Mouse (Mus musculus): Measurements from ENCODE around the gene Adipor2. TPM values are rescaled to one million over a fixed set of nuclear protein-coding genes. Genes with fewer than 3 reads are reported as not detected.
A peak's percentile ranks its signal among the peaks of the same experiment; 100 is the strongest.
"Not testable (repeated sequence)": the region's sequence is repeated elsewhere in the genome, so short reads cannot be mapped to it uniquely, and the experiment has no call there.

The Adipor2 gene
- total RNA-seq (2021) = 10 to 100 TPM; 56.3 to 63.4 TPM
- long read RNA-seq, experiment 1, full-length matches to known transcripts = 15 of 51 reads
- long read RNA-seq, experiment 1, partial matches to known transcripts = 3 of 51 reads
- long read RNA-seq, experiment 1, other reads (novel, unspliced or antisense) = 33 of 51 reads
- long read RNA-seq, experiment 2, full-length matches to known transcripts = 21 of 50 reads
- long read RNA-seq, experiment 2, partial matches to known transcripts = 4 of 50 reads
- long read RNA-seq, experiment 2, other reads (novel, unspliced or antisense) = 25 of 50 reads

DNA sequence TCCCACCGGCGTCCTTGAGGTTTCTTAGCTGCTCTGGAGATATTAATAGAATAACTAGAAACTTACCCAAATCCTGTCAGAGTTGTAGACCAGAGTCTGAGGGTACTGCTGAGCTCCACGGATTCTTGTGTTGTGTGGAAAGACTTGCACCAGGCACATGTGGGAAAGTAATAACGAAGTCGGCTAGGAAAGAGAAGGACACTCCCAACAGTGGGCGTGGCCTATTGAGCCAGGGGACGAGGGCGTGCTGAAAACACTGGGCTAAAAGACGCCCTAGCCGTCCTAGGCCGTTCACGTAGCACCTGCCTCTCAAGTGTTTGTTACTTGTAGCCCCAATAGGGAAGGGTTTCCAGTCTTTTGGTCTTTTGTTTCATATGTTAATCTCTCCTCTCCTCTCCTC lies at the start of gene Adipor2:
Gene Adipor2 (minus strand): TSS at position 351 of the 400 bp plus-strand sequence.
- peak; percentile 31 to 69 for DNase-seq (ENCODE audit: low spot score in 2 of 2)

DNA sequence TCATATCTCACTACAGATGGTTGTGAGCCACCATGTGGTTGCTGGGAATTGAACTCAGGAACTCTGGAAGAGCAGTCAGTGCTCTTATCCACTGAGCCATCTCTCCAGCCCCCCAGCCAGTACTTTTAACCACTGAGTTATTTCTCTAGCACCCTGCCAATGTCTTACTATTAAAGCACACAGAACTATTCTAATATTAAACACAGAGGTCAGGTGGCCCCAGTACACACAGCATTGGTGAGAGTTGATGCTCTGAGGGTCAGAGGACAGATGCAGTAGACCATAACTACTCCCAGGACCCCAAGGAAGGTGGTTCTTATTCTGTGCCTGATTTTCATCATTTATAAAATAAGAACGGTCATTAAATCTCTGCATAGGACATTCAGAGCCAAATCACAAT lies 48.7 kb upstream of the Adipor2 start:
- no peak for DNase-seq (ENCODE audit: low spot score in 2 of 2)

DNA sequence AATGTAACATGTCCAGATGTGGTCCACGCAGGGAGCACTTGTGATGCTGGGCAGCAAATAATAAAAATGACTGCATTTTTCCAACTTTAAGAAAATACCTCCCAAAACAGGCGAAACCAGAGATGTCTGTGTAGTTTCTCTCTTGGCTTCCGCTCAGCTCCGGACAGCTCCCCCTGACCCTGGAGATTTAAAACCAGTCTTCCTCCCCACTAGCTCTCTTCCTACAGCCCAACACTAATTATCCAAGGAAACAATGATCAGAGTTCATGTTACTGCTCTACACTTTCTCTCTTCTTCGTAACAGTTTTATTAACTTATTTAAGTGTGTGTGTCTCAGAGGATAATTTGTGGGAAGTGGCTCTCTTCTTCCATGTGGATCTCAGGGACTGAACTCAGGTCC lies 42.9 kb upstream of the Adipor2 start:
- no peak for DNase-seq (ENCODE audit: low spot score in 2 of 2)

DNA sequence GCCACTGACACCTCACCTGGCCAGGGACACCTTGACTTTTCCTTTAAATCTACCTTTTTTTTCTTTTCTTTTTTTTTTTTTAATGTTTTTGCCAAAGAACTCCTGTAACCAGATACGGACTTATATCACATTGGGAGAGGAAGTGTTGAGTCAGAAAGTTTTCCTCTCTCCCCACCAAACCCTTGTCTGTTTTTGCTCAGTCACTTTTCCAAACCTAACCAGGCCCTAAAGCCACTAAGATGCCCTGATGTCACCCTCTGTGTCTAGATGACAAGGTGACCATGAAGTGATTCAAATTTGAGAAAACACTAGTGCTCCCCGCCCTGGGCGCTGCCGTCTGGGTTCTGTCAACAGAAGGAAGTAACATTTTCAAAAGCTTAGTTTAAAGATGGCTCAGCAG lies 41.5 kb upstream of the Adipor2 start:
- no peak for DNase-seq (ENCODE audit: low spot score in 2 of 2)

DNA sequence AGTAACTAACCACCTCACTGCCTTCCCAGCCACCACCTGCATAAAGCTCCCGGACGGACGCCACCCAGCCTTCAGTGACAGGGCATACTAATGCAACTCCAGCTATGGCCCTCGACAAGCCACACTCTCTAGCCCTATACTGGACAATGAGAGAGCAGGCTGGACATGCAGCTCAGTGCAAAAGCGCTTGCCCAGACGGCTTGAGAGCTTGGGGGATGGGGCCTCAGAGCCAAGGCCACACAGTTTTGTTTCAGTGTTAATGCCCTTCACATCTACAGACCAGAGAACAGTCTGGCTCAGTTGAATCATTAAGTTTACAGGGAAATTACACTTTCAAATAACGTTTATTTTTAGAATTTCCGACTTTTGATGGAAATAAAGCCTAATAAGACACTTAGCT lies 40.7 kb upstream of the Adipor2 start:
- DNase-seq (ENCODE audit: low spot score in 2 of 2) = no peak

DNA sequence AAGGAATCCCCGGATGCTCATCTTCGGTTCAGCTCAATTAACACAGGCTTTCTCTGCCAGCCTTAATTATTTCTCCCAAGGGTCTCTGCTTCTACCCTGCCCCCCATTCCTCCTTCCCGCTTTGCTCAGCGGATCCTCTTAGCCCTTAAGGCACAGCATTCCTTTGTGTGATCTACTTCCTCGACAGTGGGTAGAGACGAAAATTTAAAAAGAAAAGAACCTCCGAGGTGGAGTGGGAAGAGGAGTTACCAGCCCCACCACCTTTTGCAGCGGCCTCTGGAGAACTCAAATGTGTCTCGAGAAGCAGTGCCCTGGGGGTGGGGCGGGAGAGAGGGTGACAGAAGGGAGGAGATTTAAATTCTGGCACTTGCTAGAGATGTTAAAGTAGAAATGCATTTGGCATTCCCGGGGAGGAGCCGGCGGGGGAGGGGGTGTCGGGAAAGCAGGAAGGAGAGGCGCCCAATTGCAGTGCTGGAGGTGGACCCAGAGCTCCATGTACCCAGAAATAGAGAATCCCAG lies 34.5 kb upstream of the Adipor2 start:
- DNase-seq (ENCODE audit: low spot score in 2 of 2) = peak; percentile 50 to 72

DNA sequence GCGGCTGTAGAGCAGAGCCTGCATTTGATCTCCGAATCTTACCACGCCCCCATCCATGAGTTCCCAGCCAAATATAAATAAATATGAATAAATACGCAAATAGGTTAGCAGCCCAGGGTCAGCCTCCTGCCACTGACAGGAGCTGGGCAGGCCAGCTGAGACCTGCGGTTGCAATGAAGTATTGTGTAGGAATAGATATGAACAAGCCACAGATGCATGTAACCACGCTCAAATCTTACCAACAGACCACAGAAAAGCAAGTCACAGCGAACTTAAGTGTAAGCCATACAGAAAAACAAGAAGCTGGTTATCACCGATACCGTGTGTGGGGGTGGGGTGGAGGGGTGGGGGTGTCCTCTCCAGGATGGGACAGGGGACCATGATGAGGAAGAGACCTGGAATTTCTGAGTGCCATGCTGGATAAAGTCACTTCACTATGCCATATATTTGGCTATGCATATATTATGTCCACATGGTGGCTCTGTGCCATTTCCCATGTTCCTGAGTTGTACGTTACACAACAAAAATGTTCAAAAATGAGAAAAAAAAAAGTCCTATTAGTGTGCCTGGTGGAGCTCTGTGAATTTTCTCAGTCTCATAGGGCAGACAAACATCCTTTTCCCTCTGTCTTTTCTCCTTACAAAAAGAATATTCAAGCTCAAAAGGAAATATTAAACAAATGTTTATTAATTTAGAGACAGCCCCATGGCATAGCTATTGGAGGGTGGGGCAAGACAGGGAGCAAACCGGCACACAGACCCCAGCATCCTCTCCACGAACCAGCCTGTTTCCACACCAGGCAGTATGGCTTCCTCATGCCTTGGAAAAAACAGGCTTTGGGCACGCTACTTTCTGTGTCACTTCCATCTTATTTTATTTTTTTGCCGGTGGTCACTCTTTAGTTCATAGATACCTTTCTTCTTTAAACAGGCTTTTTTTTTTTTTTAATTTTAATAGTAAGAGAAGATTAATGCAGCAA lies 33.8 kb upstream of the Adipor2 start:
- no peak for DNase-seq (ENCODE audit: low spot score in 2 of 2)

DNA sequence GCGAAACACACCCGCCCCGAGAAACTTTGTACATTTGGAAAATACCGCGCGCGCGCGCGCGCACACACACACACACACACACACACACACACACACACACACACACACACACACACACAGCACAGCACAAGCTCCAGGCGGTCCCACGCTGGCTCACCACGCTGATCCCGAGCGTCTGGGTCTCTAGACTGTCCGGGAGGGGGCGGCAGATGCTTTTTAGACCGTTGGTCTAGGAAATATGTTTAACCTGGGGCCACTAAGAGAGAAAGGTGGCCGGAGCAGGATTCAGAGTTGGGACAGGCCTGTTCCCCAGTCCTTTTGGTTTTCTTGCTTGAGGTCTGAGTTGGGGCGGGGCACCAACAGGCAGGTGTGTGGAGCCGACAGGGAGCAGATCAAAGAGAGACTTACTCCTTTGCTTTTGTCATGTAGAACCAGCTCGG lies 31.6 kb upstream of the Adipor2 start:
- DNase-seq (ENCODE audit: low spot score in 2 of 2) = peak; percentile 46 to 67

DNA sequence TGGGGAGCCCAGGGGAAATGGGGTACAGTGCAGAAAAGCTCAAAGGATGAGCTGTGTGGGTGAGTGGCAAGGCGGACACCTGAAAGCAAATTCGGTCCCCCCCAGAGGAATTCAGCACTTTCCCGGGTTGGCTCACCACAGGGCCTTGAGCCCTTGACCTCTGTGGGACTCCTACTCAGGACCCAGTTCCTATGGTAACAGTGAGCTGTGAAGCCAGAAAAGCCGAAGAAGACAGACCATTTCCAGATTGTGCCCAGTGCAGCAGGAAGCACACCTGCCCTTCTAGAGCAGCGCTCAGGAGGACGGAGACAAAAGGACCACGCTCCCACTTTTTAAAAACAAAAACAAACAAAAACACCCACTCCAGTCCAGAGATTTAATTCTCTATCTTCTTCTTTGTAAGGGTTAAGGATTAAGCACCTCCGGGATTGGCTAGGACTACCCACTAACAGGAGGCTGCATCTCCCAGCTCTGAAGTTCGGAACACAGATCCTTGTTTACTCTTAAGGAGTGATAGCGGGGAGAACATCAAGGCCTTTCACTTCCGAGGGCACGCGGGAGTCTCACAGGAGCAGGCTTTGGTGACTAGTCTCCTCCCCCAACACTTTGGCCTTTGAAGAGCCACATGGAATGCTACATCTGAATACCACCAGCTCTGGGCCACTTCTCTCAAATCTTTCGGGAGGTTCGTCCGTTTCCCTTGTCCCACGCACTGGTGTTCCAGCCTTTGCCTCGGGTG lies 31.0 kb upstream of the Adipor2 start:
- DNase-seq (ENCODE audit: low spot score in 2 of 2) = no peak

DNA sequence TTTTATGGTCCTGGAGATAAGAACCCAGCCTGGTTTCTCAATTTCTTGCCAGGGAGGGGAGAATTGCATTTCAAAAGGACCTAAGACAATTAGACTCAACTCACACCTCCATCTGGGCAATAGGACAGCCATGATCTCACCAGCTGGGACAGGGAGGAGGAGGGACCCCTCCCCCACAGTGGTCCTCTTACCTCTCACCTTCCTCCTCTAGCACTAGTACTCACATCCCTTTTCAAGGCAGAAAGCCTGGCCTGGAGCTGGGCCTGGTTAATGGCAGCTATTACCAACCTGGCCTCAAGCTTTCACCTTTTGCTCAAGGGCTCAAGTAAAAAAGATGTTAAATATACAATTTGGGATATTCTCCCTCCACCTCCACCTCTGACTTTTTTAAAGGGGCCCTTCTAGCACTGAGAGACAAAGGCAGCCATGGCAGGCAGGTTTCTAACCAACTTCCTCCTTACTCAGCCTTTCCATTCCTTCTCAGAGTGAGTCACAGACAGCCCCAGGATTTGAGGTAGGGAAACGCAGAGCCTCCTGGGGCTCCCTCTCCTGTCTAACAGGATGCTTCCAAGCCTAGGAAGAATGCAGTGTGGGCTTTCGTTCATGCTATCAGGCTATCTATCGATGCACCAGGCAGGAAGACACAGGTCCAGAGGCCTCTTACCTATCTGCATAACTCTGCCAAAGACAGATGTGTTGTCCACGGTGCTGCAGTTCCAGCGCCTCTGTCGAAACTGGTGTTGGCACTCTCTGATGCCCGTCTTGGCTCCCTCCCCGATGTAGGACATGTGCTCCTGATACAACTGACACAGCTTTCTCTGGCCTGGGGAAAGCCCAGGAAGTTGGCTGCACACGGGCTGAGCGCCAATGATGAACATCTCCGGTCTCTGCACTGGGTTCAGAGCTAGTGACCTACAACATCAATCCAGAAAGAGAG lies 28.4 kb upstream of the Adipor2 start:
- no peak for DNase-seq (ENCODE audit: low spot score in 2 of 2)

DNA sequence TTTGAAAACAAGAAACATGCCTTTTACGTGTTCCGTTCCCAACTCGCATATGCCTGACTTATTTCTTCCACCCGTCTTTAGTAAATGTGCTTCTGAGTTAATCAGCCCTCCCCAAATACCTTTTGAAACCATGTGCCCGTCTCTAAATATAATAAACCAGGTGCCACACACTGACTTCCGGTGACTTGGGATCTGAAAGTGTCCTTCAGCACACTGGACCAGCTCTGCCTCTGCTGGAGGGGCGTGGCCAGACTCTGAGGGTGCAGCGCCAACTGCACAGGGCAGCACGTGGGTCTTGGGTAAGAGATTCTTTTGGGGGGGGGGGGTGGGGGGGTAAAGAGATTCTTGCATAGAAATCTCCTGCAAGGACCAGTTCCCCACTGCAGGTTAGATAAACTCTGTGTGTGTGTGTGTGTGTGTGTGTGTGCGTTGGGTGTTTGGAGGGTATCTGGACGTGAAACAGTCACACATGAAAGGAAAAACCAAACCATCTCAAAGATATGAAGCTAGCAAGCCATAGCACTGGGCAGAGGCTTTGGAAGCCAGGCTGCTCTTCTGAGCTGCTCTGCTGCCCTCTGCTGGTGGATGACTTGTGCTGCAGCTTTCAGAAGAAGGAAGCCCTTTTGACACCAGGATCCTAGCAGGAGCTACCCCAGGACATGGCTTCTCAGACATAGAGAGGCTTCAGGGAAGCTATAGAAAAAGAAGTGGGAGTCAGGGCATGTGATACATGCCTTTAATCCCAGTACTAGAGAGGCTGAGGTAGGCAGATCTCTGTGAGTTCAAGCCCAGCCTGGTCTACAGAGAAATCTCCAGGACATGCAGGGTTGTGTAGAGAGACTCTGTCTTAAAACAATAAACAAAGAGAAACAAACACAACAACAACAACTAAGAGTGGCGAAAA lies 26.5 kb upstream of the Adipor2 start:
- peak; percentile 51 to 75 for DNase-seq (ENCODE audit: low spot score in 2 of 2)

DNA sequence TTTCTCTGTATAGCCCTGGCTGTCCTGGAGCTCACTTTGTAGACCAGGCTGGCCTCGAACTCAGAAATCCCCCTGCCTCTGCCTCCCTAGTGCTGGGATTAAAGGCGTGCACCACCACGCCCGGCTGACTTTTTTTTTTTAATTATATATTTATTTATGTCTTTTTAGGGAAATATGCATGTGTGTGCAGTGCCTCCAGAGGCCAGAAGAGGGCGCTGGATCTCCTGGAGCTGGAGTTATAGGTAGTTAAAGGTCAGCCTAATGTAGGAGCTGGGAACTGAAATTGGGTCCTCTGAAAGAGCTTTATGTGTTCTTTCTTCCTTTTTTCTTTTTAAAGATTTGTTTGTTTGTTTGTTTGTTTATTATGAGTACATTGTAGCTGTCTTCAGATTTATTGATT lies 25.2 kb upstream of the Adipor2 start:
- DNase-seq (ENCODE audit: low spot score in 2 of 2) = not testable (repeated sequence)

DNA sequence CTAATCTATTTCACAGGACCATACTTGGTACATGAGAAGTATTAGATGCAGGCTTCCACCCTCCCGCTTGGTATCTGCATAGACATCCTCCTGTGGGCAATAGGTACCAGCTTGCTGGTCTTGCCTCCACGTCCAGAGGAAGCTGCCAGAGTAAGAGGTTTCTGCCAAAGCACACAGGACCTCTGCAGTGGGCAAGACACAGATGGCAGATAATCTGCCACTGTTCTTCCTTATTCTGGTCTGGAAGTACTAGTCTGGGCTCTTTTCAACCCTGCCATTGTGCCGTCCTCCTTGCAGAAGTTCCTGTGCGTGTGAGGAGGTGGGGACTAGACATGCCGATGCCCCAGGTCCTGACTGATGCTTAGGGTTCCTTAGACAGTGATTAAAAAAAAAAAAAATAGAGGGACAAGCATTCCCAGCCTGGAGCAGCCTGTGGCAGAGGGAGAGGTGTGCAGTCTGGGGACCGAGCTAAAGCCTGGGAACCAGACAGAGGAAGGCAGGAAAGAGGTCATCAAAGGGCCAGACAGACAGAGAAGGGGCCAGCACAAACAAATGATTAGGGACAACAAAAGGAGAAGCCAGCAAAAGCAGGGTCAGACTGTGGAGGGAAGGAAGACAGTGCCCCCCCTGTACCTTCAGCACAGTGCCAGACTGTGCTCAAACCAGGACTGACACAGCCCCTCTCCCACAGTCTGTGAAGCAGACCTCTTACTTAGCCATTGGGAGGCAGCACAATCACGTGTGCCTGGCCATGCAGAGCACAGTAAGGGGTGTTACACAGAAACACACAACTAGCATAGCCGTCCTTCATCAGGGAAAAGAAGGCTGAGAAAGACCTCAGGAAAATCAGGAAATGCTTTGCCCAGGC lies 20.6 kb upstream of the Adipor2 start:
- DNase-seq (ENCODE audit: low spot score in 2 of 2) = no peak

DNA sequence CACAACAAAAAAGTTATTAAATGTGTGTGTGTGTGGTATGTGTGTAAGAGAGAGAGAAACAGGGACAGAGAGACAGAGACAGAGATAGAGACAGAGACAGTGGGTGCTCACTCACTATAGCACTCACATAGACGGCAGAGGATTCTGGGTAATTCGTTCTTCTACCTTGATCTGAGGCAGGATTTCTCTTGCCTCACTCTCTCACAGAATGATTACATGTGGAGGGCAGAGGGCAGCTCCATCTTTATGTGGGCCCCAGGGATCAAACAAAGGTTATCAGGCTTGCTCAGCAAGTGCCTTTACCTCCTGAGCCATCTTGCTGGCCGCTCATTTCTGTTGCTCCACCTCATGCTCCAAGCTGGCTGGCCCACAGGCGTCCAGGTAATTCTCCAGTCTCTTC lies 16.9 kb upstream of the Adipor2 start:
- DNase-seq (ENCODE audit: low spot score in 2 of 2) = no peak

DNA sequence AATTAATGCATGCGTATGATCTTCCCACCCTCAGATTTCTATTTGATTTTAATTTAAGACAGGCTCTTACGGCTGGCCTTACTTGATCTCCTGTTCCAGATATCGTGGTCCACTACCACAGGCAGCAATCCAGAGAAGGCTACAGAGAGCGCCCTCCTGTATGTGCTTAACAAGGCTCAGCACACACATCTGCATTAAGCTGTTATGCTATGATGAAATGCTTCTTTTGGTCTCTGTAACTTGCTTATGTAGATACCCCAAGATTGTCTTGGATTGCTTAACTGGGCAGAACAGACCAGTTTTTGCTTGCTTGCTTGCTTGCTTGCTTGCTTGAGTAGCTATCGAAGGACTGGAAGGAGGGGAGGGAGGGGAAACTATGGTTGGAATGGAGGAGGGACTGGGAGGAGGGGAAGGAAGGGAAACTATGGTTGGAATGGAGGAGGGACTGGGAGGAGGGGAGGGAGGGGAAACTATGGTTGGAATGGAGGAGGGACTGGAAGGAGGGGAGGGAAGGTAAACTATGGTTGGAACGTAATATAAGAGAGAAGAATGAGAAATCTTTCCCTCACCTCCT lies 14.3 kb upstream of the Adipor2 start:
- no peak for DNase-seq (ENCODE audit: low spot score in 2 of 2)

DNA sequence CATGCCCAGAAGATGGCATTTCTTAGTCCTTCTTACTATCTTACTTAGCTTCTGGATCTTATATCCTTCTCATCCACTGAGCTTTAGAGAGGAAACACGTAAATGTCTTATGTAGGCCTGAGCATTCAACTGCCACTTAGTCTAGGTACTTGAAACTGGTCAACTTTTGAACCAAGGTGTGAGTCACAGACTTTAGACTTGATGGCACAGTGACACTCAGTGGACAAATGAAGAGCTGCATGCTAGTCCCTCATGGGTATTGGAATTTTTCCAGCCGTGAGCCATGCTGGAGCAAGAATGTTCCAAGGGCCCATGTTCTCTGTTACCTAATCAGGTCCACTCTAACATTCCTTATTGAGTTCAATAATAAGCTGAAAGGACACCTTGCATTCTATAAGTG lies 13.0 kb upstream of the Adipor2 start:
- DNase-seq (ENCODE audit: low spot score in 2 of 2) = peak in 1 of 2 experiments; percentile 40

DNA sequence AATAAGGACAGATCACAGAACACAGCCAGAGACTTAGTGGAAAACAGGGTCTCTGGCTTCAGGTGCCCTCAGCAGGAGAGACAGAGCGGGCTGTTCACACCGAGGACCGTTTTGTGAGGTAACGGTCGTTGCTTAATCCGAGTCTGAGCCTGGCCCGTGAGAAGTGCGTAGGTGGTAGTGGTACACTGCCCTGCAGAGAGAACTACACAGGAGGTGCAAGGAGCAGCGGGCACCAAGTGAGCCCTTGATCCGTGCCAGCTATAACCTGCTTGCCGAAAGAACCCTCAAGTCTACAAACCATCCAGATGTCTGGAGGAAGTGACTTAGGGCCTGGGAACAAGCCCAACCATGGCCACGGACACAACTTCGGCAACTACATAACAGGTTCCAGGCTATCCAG lies 11.8 kb upstream of the Adipor2 start:
- DNase-seq (ENCODE audit: low spot score in 2 of 2) = no peak

DNA sequence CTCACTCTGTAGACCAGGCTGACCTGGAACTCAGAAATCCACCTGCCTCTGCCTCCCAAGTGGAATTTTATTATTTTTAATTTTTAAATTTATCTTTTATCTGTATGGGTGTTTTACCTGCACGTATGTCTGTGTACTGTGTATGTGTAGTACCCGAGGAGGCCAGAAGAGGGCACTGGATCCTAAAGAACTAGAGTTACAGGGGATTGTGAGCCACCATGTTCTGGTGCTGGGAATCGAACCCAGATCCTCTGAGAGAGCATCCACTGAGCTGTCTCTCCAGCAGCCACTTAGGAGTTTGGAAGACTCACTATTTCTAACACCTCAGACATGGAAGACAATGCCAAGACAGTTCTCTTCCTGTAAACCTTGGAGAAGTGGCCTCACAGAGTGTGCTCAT lies 11.1 kb upstream of the Adipor2 start:
- DNase-seq (ENCODE audit: low spot score in 2 of 2) = no peak
